Comparison of ENCODE assay signal across 8 mouse cellular contexts in the genomic region with DNA sequence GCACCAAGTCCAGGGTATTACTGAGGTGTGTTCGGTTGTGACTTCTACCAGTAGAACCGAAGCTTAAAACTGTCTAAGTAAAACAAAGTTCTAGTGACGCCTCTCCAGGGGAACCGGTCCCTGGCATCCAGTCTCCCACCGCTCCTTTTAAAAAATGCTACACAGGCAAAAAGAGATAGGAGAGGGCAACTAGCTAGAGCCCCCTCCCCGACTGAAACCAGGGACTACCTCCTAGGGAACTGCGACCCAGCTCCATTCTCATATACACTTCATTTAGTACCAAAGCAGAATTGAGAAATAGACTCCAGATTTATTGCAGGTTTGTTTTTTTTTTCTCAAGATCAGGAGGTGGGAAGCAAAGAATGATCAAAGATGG. TPM values are rescaled to one million over a fixed set of nuclear protein-coding genes. Genes with fewer than 3 reads are reported as not detected.
DNase-seq lines count a peak whose midpoint lies in the region; ATAC-seq and TF ChIP-seq lines count a peak whose summit lies in the region.

No protein-coding gene starts in this region.

- H3K9ac ChIP-seq in heart, embryonic 13.5 days = peak overlapping the region; percentile 99
- H3K9ac ChIP-seq in heart, postnatal 0 days (replicated peaks; ENCODE audit: low read depth, low read length) = peak overlapping the region; percentile 94
- H3K9ac ChIP-seq in midbrain, embryonic 12.5 days (replicated peaks) = peak overlapping the region; percentile 98

- TF ChIP-seq CTCF in brain, embryonic 14.5 days (IDR thresholded peaks at IDR 0.05; ENCODE audit: borderline replicate concordance, extremely low read depth, insufficient read depth, insufficient read length) = no peak
- no peak for TF ChIP-seq CTCF in heart, postnatal 0 days (IDR thresholded peaks at IDR 0.05; ENCODE audit: low read depth)

- peak overlapping the region; percentile 85 for H3K4me2 ChIP-seq in heart, embryonic 13.5 days
- peak overlapping the region; percentile 83 for H3K4me2 ChIP-seq in heart, postnatal 0 days (ENCODE audit: low read depth, low read length)
- peak overlapping the region; percentile 87 for H3K4me2 ChIP-seq in midbrain, embryonic 12.5 days (replicated peaks)

- peak overlapping the region; percentile 99 for H3K27ac ChIP-seq in heart, embryonic 13.5 days (replicated peaks)
- peak overlapping the region; percentile 98; the same call in 1 of the 2 replicates for H3K27ac ChIP-seq in heart, postnatal 0 days (ENCODE audit: low read depth)
- peak overlapping the region; percentile 99 for H3K27ac ChIP-seq in midbrain, embryonic 12.5 days (replicated peaks)

- no peak for TF ChIP-seq POLR2A in brain, embryonic 14.5 days (IDR thresholded peaks at IDR 0.05; ENCODE audit: borderline replicate concordance, extremely low read depth, insufficient read depth, insufficient read length, poor library complexity, severe bottlenecking)

- H3K27me3 ChIP-seq in heart, embryonic 13.5 days (replicated peaks) = no peaks in the 10 kb centered on the region
- no peaks in the 10 kb centered on the region for H3K27me3 ChIP-seq in heart, postnatal 0 days (ENCODE audit: control insufficient read depth, insufficient read depth, low read length)
- H3K27me3 ChIP-seq in midbrain, embryonic 12.5 days = 0 out of 2 replicates have a peak, but pooled peaks cover 3% of the 10 kb centered on the region

- H3K4me3 ChIP-seq in heart, embryonic 13.5 days = peak overlapping the region; percentile 82
- peak overlapping the region; percentile 95 for H3K4me3 ChIP-seq in heart, postnatal 0 days (ENCODE audit: low read depth, low read length)
- H3K4me3 ChIP-seq in midbrain, embryonic 12.5 days = peak overlapping the region; percentile 89

- H3K4me1 ChIP-seq in heart, embryonic 13.5 days = peaks cover 29% of the 10 kb centered on the region
- peaks cover 11% of the 10 kb centered on the region; the same call in 1 of the 2 replicates for H3K4me1 ChIP-seq in heart, postnatal 0 days (ENCODE audit: control insufficient read depth, insufficient read depth)
- peaks cover 31% of the 10 kb centered on the region for H3K4me1 ChIP-seq in midbrain, embryonic 12.5 days

- no peak for DNase-seq in heart, postnatal 4 days
- DNase-seq in brain, embryonic 14.5 days (ENCODE audit: low read depth) = peak; percentile 34
- no peak for DNase-seq in heart, postnatal 0 days (ENCODE audit: low spot score)
- no peak for DNase-seq in frontal cortex, postnatal 36 days (ENCODE audit: low spot score in 2 of 2)
- DNase-seq in MN1 (ENCODE audit: low spot score) = no peak
- no peak for DNase-seq in urinary bladder, postnatal 10 days (ENCODE audit: low spot score)

- 6% methylated on average over 7 of the region's 7 CpGs for WGBS in heart, embryonic 13.5 days
- WGBS in heart, postnatal 0 days = 20% methylated on average over 7 of the region's 7 CpGs
- WGBS in midbrain, embryonic 12.5 days = 2% methylated on average over 7 of the region's 7 CpGs

- ATAC-seq in heart, embryonic 13.5 days (ENCODE audit: extremely low read depth, insufficient number of reproducible peaks, low FRiP score, low TSS enrichment) = no peak
- no peak for ATAC-seq in heart, postnatal 0 days (ENCODE audit: insufficient read depth, low read depth)
- ATAC-seq in midbrain, embryonic 12.5 days (ENCODE audit: low FRiP score, low read depth) = no peak

- no peak for TF ChIP-seq EP300 in heart, postnatal 0 days (IDR thresholded peaks at IDR 0.05; ENCODE audit: low read depth)

- H3K36me3 ChIP-seq in heart, embryonic 13.5 days = no peaks in the 10 kb centered on the region
- no peaks in the 10 kb centered on the region for H3K36me3 ChIP-seq in heart, postnatal 0 days (replicated peaks; ENCODE audit: control insufficient read depth, insufficient read depth, low read length)
- no peaks in the 10 kb centered on the region for H3K36me3 ChIP-seq in midbrain, embryonic 12.5 days

- H3K9me3 ChIP-seq in heart, embryonic 13.5 days = no peaks in the 10 kb centered on the region
- H3K9me3 ChIP-seq in heart, postnatal 0 days (replicated peaks; ENCODE audit: control insufficient read depth, low read length) = no peaks in the 10 kb centered on the region
- H3K9me3 ChIP-seq in midbrain, embryonic 12.5 days = no peaks in the 10 kb centered on the region

RNA-seq across cellular contexts. Expression of gene Pbx3, which starts 2.6 kb away (rescaled TPM):
- 19.1 and 20.4 TPM in 2 replicates for polyA plus RNA-seq in heart, embryonic 13.5 days (2015; fragmentation: Nextera tagmentation; extraction: Ambion mirVana)
- 10 to 100 TPM; 25.6 to 30.2 TPM for total RNA-seq in heart, postnatal 4 days (2021)
- 126 and 187 TPM in 2 replicates for polyA plus RNA-seq in brain, embryonic 14.5 days (2012; rRNA removed)
- 22.0 and 34.3 TPM in 2 replicates for total RNA-seq in heart, postnatal 0 days (2014; rRNA removed; ENCODE audit: low replicate concordance)
- polyA plus RNA-seq in heart, postnatal 0 days (2015; fragmentation: Nextera tagmentation; extraction: Ambion mirVana) = 10.2 and 11.4 TPM in 2 replicates
- 76.6 and 79.3 TPM in 2 replicates for polyA plus RNA-seq in midbrain, embryonic 12.5 days (2016; fragmentation: Nextera tagmentation; extraction: Ambion mirVana)

RNA-seq across cellular contexts. Expression of gene Mapkap1, which starts 36.2 kb away (rescaled TPM):
- 54.5 and 63.3 TPM in 2 replicates for polyA plus RNA-seq in heart, embryonic 13.5 days (2015; fragmentation: Nextera tagmentation; extraction: Ambion mirVana)
- 10 to 100 TPM; 72.6 to 77.1 TPM for total RNA-seq in heart, postnatal 4 days (2021)
- 72.2 and 74.7 TPM in 2 replicates for polyA plus RNA-seq in brain, embryonic 14.5 days (2012; rRNA removed)
- total RNA-seq in heart, postnatal 0 days (2014; rRNA removed; ENCODE audit: low replicate concordance) = 87.6 and 91.7 TPM in 2 replicates
- polyA plus RNA-seq in heart, postnatal 0 days (2015; fragmentation: Nextera tagmentation; extraction: Ambion mirVana) = 60.3 and 62.5 TPM in 2 replicates
- 111 and 112 TPM in 2 replicates for polyA plus RNA-seq in midbrain, embryonic 12.5 days (2016; fragmentation: Nextera tagmentation; extraction: Ambion mirVana)
